Mouse (Mus musculus) left cerebral cortex, adult 6 months (tissue): ENCODE measurements around the gene Plcb3. TPM values are rescaled to one million over a fixed set of nuclear protein-coding genes. Genes with fewer than 3 reads are reported as not detected.

Experiments used
- long read RNA-seq, 2 experiments: library from polyadenylated mRNA; unstranded; transcript quantifications; one replicate each; pipeline ENCODE4 v2.0.0; 2019 to 2020
- polyA plus RNA-seq: library from polyadenylated mRNA; unstranded; fragments of <200 nt; fragmentation: Nextera tagmentation; gene quantifications from 2 replicates; pipeline ENCODE4 v1.2.3, GENCODE M21; 2021

The Plcb3 gene
- 8.0 and 8.2 TPM in 2 replicates for polyA plus RNA-seq
- long read RNA-seq, experiment 1, full-length matches to known transcripts: 21 of 39 reads
- long read RNA-seq, experiment 1, partial matches to known transcripts: 11 of 39 reads
- long read RNA-seq, experiment 1, other reads (novel, unspliced or antisense): 7 of 39 reads
- long read RNA-seq, experiment 2, full-length matches to known transcripts: 1 of 3 reads
- long read RNA-seq, experiment 2, partial matches to known transcripts: 2 of 3 reads
- long read RNA-seq, experiment 2, other reads (novel, unspliced or antisense): 0 of 3 reads

DNA sequence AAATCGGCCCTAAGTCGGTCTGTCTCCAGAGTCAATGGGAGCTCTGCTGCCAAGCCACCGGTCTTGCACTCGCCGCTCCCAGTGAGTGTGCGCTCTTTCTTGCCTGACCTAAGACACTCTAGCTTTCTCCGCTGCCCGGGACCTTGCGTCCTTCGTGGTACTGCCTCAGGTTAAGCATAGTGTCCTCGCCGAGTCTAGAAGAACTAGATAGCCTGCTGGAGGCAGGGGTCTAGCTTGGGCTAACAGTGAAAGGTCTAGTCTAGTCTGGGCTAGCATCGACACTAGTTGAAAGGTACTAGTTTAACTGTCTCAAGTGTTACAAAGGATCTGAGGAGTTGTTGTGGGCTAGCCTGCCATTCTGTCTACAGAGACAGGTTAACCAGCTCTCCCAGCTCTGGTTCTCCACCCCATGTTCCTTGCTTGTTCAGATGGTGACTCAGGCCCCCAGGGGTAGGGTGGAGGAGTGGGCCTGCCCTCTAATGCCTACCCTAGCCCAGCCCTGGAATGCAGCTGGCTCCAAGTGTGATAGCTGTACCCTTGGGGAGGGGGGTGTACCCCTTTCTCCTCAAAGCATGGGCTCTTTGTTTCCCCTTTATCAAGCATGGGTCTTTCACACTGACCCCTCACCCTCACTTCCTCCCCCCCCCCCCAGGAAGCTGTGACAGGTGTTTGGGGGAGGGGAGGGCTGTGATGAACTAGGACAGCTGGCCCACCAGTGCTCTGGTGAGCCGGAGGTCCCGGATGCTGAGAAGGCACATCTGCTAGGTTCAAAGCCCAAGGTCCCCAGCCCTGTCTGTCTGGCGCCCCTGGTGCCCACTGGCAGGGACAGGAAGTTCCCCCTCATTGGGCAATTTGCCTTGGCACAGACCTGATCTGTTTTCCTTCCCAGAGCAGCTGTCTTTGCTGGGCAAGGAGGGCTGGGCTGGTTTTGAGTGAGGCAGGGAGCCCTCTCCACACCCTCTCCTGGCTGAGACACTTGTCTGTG lies at the start of gene Plcb3:
TSS of gene Plcb3 (minus strand) at position 934 of the 985 bp plus-strand sequence.

DNA sequence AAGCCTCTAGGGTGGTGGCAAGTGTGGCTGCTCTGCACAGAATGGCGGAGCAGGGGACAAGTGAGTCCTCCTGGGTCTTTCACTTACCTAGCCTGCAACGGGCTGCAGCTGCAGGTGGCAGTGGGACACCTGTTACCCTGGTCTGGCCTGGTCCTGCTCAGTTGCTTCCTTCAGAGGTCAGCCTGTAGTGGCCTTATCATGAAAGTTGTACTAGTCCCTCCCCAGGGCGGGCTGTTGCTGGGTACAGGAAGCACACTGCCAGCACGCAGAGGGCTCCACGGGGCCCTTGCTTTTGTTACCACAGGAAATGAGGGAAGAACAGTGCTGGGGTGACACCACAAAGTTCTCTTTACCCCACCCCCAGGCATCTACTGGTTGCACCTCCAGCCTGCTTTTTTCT lies 42.9 kb upstream of the Plcb3 start, which contains the start of gene Fermt3:
TSS of gene Fermt3 (minus strand) at position 279 of the 400 bp plus-strand sequence.

DNA sequence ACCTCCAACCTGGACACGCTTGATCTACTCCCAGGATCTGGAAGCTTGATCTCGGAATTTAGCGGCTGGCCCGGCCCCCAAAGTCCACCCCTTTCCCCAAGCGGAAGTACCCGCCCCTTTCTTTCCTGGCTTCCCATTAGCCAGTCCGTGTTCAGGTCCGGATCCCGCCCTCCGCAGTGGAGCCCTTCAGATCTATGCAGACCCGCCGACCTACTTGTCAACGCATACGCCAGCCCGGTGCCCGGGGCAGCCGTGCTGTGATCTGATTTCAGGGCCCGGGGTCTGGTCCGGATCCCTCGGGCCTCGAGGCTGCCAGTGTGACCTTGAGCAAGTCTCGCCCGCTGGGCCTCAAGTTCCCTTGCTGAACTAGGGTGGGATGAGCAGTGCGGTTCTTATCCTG lies 19.7 kb upstream of the Plcb3 start, which contains the start of the genes Nudt22 and Trpt1:
TSS of gene Nudt22 (minus strand) at position 112 of the 400 bp plus-strand sequence.
TSS of gene Trpt1 (plus strand) at position 126 of the 400 bp plus-strand sequence.

DNA sequence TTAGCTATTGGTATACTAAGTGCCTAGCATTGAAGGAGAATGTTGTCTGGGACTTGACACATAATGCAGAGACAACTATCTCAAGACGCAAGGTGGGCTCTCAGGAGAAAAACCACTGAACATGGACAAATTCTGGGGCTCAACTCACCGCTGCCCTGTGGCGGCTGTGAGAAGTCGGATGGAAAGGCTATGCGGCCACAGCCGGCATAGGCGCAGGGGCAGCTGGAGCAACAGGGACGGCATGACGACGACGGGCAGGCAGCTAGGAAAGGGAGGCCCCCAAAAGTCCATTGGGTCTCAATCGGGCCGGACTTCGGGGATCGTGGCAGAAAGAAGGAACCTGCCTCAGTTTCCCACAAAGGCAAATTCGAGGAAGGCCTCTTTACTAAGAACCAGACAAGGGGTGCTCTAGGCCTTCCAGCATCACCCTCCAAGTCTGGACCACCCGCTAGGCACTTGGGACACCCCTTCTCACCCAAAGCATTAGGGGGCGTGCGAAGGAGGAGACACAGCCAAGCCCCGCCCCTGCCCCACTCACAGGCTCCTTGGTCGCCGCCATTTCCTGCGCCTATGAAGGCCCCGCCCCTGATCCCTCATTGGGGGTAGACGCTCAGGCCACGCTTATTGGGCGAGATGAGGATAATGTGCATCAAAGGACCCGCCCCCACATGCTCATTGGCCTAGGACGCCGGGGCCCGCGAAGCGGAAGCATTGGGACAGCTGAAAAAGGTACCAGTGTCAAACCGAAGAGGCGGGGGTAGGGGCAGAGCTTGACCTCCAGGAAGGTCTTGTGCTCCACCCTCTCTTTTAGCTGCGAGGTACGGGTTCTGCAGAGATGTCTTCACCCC lies 16.0 kb upstream of the Plcb3 start, which contains the start of gene Dnajc4:
TSS of gene Dnajc4 (minus strand) at position 562 of the 848 bp plus-strand sequence.

DNA sequence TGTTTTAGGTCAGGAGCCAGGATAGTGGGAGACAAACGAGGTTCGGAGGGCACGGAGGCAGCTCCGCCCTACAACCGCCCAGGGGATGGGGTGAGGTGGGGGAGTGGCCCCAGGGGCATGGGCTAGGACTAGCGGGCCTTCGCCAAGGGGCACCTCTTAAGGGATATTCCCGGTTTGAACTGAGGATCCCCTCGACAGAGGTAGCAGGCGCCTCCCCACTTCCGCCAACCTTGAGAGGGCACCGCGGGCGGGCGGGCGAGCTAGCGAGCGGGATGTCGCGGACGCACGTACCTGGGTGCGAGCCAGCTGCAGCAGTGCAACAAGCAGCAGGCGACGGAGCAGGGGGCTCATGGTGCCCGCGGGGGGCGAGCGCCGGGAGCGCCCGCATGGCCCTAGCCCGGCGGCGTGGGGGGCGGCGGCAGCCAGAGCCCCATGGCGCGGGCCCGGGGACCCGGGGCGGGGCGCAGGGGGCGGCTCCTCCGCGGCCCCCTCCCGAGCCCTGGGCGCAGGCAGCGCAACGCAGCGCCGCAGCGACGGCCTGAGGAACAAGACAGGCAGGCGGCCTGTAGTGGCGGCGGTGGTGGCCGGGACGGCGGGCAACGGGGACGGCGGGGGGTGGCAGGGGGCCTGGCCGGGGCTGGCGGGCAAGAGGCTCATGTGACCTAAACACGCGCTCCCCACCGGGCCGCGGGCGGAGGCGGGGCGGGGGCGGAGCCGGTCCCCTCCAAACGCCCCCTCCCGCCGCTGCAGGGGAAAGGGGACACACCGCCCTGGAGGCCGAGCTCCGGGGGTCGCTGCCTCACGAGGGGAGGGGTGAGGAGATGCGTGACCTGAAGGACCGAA lies 11.0 kb upstream of the Plcb3 start, which contains the start of gene Vegfb:
TSS of gene Vegfb (minus strand) at position 591 of the 843 bp plus-strand sequence.

GRCm38 (mm10) chr19:6980381-6981093 lies 4.3 kb upstream of the Plcb3 start, which contains the start of gene Fkbp2:
TSS of gene Fkbp2 (minus strand) at chr19:6980501.

DNA sequence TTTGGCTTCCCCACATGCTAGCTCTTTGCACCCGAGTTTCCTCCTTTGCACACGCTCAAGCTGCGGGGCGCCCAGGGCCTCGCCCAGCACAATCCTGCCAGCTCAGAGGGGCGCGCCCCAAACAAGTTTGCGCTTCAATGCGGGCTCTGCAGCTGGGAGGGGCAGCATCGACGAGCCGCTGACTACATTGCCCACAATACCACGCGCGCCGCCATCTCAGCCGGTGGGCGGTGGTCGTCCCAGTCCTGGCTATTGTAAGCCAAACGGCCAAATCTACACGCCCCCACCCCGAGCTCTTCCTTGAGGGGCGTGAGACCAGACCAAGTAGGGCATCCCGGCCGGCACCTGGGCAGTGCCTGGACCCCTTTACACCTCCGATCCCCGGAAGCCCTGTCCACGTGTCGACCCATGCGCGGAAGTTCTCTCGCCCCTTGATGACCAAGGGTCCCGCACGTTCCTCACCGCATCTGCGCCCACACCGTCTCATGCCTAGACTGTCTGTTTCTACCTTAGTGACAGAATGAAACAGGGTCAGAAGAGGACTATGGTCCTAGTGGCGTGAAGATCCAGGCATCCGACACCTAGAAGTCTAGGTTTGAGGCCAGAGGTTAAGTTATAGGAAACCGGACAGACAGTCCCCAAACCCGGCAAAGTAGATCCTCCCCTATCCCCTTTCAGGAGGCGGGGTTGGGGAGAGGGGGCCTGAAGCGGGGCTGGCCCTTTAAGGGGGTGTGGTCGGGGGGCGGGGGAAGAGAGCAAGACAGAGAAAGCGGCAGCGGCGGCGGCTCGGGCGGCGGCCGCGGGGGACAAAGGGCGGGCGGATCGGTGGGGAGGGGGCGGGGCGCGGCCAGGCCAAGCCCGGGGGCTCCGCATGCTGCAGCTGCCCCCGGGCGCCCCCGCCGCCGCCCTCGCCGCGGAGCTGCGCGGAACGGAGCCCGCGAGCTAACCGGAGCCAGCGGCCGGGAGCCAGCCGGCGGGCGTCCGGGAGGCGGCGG lies 1.8 kb downstream of the Plcb3 start, which contains the start of gene Ppp1r14b:
TSS of gene Ppp1r14b (plus strand) at position 758 of the 995 bp plus-strand sequence.

DNA sequence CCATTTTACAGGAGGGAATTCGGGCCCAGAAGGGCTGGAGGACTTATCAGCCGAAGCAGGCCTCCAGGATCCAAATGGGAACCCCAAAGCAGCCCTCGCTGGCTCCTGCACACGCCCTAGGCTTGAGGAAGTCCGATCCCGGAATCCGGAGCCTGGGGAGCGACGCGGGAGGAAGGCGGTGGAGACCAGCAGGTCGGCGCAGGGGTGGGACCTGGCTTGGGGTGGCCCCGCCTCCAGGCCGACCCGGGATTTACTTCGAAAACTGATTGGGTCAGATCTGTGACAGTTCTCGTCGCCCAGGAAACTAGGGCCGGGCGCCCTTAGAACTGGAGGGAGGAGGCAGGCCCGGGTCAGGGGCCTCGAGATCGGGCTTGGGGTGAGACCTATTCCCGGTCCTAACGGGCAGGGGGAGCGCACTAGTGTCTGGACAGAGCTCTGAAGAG lies 34.0 kb downstream of the Plcb3 start, which contains the start of gene Gpr137:
TSS of gene Gpr137 (minus strand) at position 232 of the 443 bp plus-strand sequence.

DNA sequence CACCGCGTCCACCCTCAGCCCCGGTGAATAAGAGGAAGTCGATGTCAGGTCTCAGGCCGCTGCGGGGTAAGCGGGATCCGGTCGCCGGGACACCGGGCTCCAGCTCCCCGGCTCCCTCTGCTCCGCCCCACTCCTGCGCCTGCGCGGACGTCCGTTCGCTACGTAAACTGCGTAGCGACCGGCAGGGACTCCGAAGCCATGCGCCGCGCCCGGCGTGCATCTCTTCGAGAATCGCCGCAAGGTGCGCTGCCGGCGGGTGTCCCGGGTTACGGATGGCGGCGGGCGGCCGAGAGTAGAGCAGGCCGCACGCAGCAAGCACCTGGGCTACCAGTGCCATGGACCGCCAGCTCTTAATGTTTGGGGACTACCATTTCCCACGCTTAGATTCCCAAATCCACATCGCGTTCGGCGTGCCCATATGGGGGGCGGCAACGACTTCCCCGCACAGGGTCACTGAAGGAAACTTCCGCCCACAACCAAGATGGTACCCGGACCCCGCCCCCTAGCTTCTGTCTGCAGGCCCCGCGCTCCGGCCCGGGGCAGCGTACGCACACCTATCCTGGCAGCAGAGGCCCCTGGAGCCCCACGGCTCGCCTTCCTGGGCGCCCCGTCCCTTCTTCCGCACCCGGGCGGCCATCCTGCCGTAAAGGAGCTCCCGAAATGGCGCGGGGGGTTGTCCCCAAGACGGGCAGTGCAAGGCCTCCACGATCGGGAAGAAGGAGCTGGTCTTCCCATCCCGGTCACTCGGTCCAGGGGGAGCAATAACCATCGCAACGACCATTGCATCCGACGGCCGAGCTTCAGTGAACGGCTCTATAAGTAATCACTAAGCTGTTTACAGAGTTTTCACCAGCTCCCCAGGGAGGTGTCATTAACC lies 34.7 kb downstream of the Plcb3 start, which contains the start of gene Bad:
TSS of gene Bad (plus strand) at position 490 of the 877 bp plus-strand sequence.

GRCm38 (mm10) chr19:6934195-6934977 lies 41.9 kb downstream of the Plcb3 start, which contains the start of gene Kcnk4:
TSS of gene Kcnk4 (minus strand) at chr19:6934515.

GRCm38 (mm10) chr19:6925307-6925573 lies 51.0 kb downstream of the Plcb3 start, which contains the start of gene Catsperz:
TSS of gene Catsperz (minus strand) at chr19:6925380.

GRCm38 (mm10) chr19:6921647-6922567 lies 54.4 kb downstream of the Plcb3 start, which contains the start of gene Esrra:
TSS of gene Esrra (minus strand) at chr19:6921813.

GRCm38 (mm10) chr19:6909507-6910289 lies 66.6 kb downstream of the Plcb3 start, which contains the start of the genes Trmt112 and Prdx5:
TSS of gene Trmt112 (plus strand) at chr19:6909698.
TSS of gene Prdx5 (minus strand) at chr19:6910106.

